Mouse (Mus musculus): ENCODE measurements at regions not wholly inside any gene's neighbourhood (a gene's known extent, or its start where the extent isn't known, plus 50 kb on each side); places are given as distances from the start of the nearest gene placed in this dataset.

GRCm38 (mm10) chr14:68355462-68355905, 938.6 kb downstream of the Synb start:
- ChIA-PET CTCF (no interaction called here), POLR2A (no interaction called here)
- peaks cover 51% of the 10 kb centered on the region for H3K27me3 ChIP-seq
- no peak for TF ChIP-seq CTCF (IDR thresholded peaks at IDR 0.05)
- in situ Hi-C loops (cut with MboI; ENCODE audit: low pct_unique_long_range_greater_than_20kb), result no loop called here
- ATAC-seq, result no peak
- no peak for DNase-seq (ENCODE audit: low read depth, low spot score)

DNA sequence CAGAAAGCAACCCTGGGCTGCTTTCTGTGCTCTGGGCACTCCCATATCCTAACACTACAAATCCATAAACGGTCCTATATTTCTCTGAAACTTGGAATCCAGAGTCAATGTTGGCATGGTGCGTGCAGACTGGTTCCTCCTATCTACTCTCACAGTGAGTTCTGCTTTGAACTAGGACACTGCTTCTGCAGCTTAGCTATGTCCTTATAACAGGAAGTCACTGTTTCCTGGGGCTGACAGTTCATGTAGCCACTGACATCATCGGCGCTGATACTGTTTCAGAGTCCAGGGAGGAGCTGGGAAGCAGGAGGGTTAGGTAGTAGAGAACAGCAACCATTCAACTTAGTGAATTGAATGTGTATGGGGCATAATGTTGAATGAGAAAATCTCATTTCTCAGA, 948.6 kb downstream of the Synb start:
- no peak for TF ChIP-seq CTCF (IDR thresholded peaks at IDR 0.05)
- POLR2A ChIA-PET, result no interaction called here
- DNase-seq (ENCODE audit: low read depth, low spot score), result no peak

DNA sequence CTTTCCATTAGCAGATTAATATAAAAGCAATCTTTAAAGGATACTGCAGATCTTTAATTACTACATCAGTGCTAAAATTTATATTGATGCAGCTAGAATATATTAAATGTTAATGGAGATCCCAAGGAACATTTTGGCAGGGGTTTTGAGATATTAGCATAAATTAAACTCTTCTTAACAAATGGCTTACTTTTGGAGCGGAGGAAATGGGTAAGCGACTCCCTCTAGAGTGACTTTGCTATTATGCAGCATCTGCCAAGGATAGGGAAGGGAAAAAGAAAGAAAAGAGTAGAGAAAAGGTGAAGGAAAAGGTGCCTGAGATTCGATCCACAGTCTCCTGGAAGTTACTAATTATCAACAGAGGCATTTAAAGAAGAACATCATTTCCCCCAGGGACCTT, 949.4 kb downstream of the Synb start:
- ATAC-seq, result no peak
- DNase-seq (ENCODE audit: low read depth, low spot score), result no peak
- no peak for TF ChIP-seq CTCF (IDR thresholded peaks at IDR 0.05)
- ChIA-PET POLR2A (no interaction called here), CTCF (no interaction called here)
- in situ Hi-C loops (cut with MboI; ENCODE audit: low pct_unique_long_range_greater_than_20kb), result no loop called here
- H3K27me3 ChIP-seq, result no peaks in the 10 kb centered on the region

More for the DNA sequence above, 948.6 kb downstream of the Synb start:
- CTCF ChIA-PET, result no interaction called here
- no peaks in the 10 kb centered on the region for H3K27me3 ChIP-seq
- ATAC-seq, result no peak
- in situ Hi-C loops (cut with MboI; ENCODE audit: low pct_unique_long_range_greater_than_20kb), result no loop called here

GRCm38 (mm10) chr14:68338440-68338839, 955.7 kb downstream of the Synb start:
- DNase-seq (ENCODE audit: low read depth, low spot score) (no peak), ATAC-seq (no peak)
- in situ Hi-C loops (cut with MboI; ENCODE audit: low pct_unique_long_range_greater_than_20kb), result no loop called here
- ChIA-PET POLR2A (no interaction called here), CTCF (interaction anchor here (1.4 kb wide), 1 partner anchor 12 kb away, joined by 3 read pairs; no protein-coding TSS in a partner anchor)
- TF ChIP-seq CTCF (IDR thresholded peaks at IDR 0.05), result no peak
- H3K27me3 ChIP-seq, result peaks cover 6% of the 10 kb centered on the region

GRCm38 (mm10) chr14:68325061-68325460, 969.0 kb downstream of the Synb start:
- TF ChIP-seq CTCF (IDR thresholded peaks at IDR 0.05), result no peak
- DNase-seq (ENCODE audit: low read depth, low spot score) (no peak), ATAC-seq (no peak)
- in situ Hi-C loops (cut with MboI; ENCODE audit: low pct_unique_long_range_greater_than_20kb), result no loop called here
- POLR2A ChIA-PET, result no interaction called here
- CTCF ChIA-PET, result no interaction called here
- peaks cover 11% of the 10 kb centered on the region for H3K27me3 ChIP-seq

- ChIA-PET POLR2A (interaction anchor here (0.6 kb wide), 1 partner anchor 1220 kb away, joined by 3 read pairs; no protein-coding TSS in a partner anchor), CTCF (no interaction called here)
- no peak for TF ChIP-seq CTCF (IDR thresholded peaks at IDR 0.05)
- in situ Hi-C loops (cut with MboI; ENCODE audit: low pct_unique_long_range_greater_than_20kb), result no loop called here
- peaks cover 10% of the 10 kb centered on the region for H3K27me3 ChIP-seq
- no peak for ATAC-seq
- DNase-seq (ENCODE audit: low read depth, low spot score), result no peak
Observed at GRCm38 (mm10) chr14:68323008-68323407, 971.1 kb downstream of the Synb start.

- in situ Hi-C loops (cut with MboI; ENCODE audit: low pct_unique_long_range_greater_than_20kb), result no loop called here
- no peak for ATAC-seq
- DNase-seq (ENCODE audit: low read depth, low spot score), result no peak
- CTCF ChIA-PET, result no interaction called here
- TF ChIP-seq CTCF (IDR thresholded peaks at IDR 0.05), result no peak
- peaks cover 6% of the 10 kb centered on the region for H3K27me3 ChIP-seq
- POLR2A ChIA-PET, result no interaction called here
Observed at GRCm38 (mm10) chr14:68307973-68308660, 986.0 kb downstream of the Synb start.

DNA sequence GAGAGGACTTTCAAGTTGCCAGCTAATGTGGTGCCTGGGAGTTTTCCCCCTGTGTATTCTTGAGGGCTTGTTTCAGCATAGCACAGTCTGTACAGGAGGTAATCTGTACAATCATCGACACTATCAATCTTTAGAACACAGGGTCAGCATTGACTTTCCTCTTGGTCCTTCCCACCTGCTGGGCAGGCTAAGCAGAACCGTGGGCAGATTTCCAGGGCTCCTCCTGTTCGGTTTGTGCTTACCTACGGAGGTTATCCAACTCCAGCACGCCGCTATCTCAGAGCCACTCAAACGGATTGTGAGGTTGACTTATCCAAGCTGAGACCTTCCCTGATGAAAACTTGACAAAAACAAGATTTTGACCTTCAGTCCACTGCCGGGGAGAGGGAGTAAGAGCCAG, 988.9 kb downstream of the Synb start:
- no peak for DNase-seq (ENCODE audit: low read depth, low spot score)
- in situ Hi-C loops (cut with MboI; ENCODE audit: low pct_unique_long_range_greater_than_20kb), result no loop called here
- H3K27me3 ChIP-seq, result peaks cover 9% of the 10 kb centered on the region
- ChIA-PET CTCF (no interaction called here), POLR2A (no interaction called here)
- ATAC-seq, result no peak
- TF ChIP-seq CTCF (IDR thresholded peaks at IDR 0.05), result no peak

DNA sequence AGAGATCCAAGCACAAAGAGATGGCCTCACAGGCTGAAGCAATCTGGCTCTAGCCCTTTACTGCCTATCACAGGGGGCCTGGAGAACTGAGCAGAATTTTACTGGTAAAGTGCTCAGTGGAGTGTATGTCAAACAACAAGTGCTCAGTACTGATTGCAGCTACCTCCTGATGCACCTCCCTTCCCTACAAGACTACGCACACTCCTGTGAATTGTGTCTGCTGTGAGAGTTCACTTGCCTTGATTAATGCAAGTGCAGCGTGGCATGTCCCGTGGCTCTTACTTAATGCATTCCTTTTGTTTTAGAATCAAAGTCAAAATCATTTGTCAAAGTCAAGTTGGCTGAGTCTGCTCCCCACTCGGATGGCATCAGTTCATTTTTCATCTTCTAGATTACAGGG, 992.4 kb downstream of the Synb start:
- H3K27me3 ChIP-seq, result peaks cover 9% of the 10 kb centered on the region
- ATAC-seq, result no peak
- no peak for TF ChIP-seq CTCF (IDR thresholded peaks at IDR 0.05)
- DNase-seq (ENCODE audit: low read depth, low spot score), result no peak
- ChIA-PET CTCF (no interaction called here), POLR2A (no interaction called here)
- in situ Hi-C loops (cut with MboI; ENCODE audit: low pct_unique_long_range_greater_than_20kb), result no loop called here

DNA sequence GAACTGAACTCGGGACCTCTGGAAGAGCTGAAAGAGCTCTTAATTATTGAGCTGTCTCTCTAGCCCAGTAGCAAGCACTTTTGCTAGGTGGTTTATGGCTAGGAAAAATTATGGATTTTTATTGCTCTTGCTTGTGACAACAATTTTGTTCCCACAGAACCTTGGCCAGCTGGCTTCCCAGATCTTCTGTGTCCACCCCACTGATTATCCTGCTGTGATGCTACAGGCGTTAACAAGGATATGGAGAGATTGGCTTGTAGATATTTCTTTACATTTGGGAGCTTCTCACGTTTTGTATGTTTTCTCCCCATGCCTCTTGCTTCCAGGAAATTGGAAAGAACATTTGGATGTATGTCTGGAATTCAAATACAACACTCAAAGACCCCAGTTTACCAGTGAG, 1008.6 kb downstream of the Synb start:
- ATAC-seq, result no peak
- in situ Hi-C loops (cut with MboI; ENCODE audit: low pct_unique_long_range_greater_than_20kb), result no loop called here
- TF ChIP-seq CTCF (IDR thresholded peaks at IDR 0.05), result no peak
- ChIA-PET CTCF (no interaction called here), POLR2A (no interaction called here)
- DNase-seq (ENCODE audit: low read depth, low spot score), result no peak
- no peaks in the 10 kb centered on the region for H3K27me3 ChIP-seq

GRCm38 (mm10) chr14:68261436-68261835, 1032.7 kb downstream of the Synb start:
- in situ Hi-C loops (cut with MboI; ENCODE audit: low pct_unique_long_range_greater_than_20kb), result no loop called here
- CTCF ChIA-PET, result interaction anchor here (1.5 kb wide), 1 partner anchor 8 kb away, joined by 4 read pairs; no protein-coding TSS in a partner anchor
- TF ChIP-seq CTCF (IDR thresholded peaks at IDR 0.05), result no peak
- DNase-seq (ENCODE audit: low read depth, low spot score) (no peak), ATAC-seq (no peak)
- POLR2A ChIA-PET, result no interaction called here
- peaks cover 29% of the 10 kb centered on the region for H3K27me3 ChIP-seq

GRCm38 (mm10) chr14:68246966-68247365, 1047.1 kb downstream of the Synb start:
- DNase-seq (ENCODE audit: low read depth, low spot score) (no peak), ATAC-seq (no peak)
- H3K27me3 ChIP-seq, result peaks cover 10% of the 10 kb centered on the region
- in situ Hi-C loops (cut with MboI; ENCODE audit: low pct_unique_long_range_greater_than_20kb), result no loop called here
- no peak for TF ChIP-seq CTCF (IDR thresholded peaks at IDR 0.05)
- POLR2A ChIA-PET, result no interaction called here
- CTCF ChIA-PET, result no interaction called here
